Mouse (Mus musculus) WW6 (cell line): ENCODE data around the gene Grrp1.

ENCODE experiments used
- DNase-seq: peaks from one replicate; pipeline ENCODE4 v3.0.0-alpha.2; 2013; ENCODE audit warnings: low read depth, low spot score

The Grrp1 gene

DNA sequence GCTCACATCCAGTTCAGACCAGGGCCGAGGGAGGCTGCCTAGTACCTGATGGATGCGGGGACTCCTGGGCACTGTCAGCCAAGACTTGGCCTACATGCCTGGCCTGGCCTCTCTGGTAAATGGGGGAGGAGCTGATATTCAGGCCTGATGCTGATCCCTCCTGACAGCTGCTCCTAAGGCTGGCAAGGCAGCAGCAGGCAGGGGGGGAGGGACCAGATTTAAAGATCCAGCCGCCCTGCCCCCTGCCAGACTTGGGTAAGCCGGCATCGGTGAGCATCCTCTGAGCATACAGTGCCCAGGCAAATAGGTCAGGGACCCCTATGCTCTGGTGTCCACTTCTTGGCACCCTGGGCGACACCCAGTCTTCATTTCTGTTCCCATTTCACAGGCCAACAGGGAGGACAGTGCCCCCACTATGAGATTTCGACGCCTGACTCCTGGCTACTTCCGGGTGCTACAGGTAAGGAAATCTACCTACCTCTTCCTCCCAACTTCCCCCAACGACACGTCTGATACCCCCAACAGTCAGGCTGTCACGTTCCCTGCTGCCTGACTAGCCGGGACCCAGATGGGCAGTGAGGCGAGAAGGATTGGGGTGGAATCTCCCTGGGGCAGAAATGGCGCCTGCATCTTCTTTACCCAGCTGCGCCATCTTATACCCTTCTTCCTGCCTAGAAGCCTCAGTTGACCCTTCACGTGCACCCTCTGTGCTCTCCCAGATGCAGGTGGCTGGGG lies 10.2 kb downstream of the Grrp1 start, which contains the start of gene E130218I03Rik:
E130218I03Rik (plus strand) TSS at position 147 of the 735 bp plus-strand sequence.
- no peak for DNase-seq

GRCm38 (mm10) chr4:134238686-134239085 lies 15.2 kb downstream of the Grrp1 start:
- DNase-seq: no peak

DNA sequence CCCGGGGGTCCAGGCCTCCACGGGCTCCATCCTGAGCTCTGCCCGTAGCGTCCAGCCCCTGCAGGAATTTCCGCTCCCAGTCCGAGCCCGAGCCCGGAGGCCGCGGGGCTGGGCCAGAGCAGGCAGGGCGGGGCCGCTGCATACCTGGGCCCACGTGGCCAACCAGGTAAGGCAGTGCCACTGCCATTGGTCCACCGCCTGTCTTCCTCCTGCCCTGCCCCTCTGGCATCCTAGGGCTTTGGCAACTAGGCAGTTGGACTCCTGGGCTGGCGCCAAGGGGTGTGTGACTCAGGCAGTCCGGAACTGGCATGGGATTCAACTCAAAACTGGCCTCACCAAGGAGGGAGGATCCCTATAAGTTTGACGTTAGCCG lies 15.6 kb downstream of the Grrp1 start, which contains the start of gene Cnksr1:
Cnksr1 (minus strand) TSS at position 121 of the 373 bp plus-strand sequence.
- no peak for DNase-seq

GRCm38 (mm10) chr4:134237582-134238278 lies 16.2 kb downstream of the Grrp1 start:
- no peak for DNase-seq

DNA sequence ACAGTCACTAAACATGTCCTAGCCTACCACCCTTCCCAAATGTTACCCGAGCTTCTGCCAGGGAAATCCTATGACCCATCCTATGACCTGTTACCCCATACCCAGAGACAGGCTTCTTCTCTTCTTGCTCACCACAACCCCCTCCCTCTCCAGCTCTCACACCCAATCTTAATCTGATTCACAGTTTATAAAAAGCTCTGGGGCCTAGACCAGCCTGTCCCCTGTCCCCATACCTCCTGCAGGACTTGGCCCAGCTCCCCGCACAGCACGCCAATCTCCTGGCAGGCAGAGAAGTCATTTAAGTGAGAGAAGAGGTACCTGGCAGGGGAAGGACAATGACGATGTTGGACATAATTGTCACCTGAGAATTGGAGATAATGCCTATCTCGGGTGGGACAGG lies 19.0 kb downstream of the Grrp1 start:
- no peak for DNase-seq

GRCm38 (mm10) chr4:134230431-134230830 lies 23.5 kb downstream of the Grrp1 start:
- no peak for DNase-seq

DNA sequence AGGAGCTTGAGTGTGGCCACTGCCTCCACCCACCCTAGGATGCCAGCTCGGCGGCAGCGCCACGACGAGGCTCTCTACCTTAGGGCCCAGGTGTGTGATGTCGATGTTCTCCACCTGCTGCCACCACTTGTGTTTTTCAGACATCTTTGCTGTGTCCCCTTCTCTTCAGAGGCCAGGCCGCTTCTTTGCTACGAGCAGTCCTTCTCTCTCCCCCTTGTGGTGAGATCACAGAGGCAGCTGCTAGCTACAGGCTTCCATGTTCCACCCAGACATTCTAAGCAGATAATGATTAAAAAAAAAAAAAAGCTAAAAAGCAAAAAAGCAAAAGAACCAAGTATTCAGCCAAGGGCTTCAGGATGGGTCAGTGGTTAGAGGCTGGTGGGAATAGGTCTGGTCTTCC lies 26.7 kb downstream of the Grrp1 start, which contains the start of gene Catsper4:
Catsper4 (minus strand) TSS at position 190 of the 400 bp plus-strand sequence.
- DNase-seq: no peak

DNA sequence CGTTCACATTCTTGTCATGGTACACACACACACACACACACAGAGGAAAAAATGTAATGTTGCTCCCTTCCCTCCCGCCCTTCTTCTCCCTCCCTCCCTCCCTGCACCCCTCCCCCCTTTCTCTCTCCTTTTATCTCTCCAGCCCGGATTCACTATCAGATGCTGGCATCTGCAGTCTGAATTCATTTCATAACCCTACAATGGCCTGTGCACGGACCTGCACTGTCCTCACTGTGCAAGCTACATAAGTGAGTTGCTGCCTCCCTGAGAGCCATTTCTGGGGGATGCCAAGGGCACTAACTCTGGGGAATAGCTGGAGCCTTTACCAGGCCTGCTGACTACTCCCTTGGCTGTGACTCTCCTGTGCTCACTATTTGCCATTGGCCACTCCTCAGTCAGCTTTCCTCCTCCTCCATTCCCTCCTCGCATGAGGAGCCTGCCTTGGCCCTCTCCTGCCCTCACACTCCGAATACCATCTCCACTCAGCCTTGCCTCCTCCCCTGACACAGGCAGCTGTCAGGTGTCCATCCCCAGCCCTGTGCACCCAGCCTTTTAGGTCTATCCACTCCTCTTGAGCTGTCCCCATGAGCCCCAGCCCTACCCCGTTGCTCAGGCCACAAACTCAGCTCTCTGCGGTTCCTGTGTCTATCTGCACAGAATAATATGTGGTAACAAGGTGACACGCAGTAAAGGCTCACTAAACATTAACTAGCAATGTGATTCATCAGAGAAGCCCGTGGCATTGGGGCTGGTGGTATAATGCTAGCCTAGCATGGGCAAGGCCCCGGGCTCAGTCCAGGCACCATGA lies 30.9 kb downstream of the Grrp1 start:
- no peak for DNase-seq

DNA sequence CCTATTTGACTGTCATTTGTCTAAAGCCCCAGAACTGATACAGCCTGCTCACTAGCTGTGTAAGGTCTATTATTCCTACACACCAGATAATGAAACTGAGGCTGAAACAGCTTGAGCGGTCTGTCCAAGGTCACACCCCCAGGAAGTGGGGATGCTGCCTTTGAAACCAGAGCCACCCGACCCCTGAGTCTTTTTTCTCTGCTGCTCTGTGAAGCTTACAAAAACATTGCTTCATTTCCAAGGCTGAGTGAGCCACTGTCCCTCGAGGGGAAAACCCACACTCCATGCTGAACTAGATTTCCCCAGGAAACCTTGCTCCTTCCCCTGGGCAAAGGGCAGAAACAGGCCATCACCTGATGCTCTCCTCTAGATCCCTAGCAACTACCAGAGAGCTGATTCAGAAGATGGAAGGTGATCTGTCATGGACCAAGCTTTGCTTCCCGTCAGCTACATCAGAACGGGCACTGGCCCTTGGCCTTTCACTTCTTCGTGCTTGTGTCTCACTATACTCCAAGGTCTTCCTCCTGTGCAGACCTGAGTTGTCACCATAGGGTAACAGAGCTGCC lies 47.3 kb downstream of the Grrp1 start:
- DNase-seq: no peak

DNA sequence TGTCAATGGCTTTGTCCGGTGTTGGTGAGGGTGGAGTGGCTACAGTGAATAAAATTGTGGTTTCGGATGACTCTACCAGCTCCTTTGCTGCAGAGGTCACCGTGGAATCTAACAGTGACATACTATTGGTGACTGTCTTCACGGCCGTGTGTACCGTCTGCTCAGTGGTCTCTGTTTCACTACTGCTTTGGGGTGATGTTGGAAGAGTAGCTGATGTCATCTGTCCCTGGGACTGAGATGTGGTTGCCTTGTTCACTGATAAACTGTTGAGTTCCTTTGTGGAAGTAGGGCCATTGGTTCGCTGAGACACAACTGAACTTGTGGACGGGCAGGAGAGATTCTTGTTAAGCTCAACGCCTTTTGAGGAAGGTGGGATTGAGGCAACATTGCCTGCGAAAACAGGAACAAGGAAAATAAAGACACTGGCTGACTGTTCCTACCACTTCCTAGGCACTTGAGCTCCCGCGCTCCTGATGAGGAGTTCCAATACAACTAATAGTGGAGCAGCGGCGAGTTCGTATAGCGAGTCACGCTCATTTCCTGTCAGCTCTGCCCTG lies 50.5 kb downstream of the Grrp1 start:
- no peak for DNase-seq

DNA sequence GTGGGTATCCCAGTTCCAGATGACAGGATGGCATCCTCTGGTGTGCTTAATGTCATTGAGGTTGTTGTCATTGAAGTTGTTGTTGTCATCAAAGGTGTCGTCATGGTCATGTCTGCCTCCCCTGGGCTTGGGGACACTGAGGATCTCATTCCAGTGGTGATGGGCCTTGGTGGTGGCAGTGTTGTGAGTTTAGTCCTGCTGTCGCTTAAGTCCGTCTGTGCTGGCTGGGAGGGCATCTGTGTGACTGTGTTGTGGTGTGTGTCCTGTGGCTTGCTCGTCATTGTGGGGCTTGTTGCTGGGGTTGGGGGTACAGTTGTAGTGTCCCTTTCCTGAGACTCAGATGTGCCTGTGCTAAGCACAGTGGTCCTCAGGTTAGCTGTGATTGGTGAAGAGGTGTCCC lies 51.0 kb downstream of the Grrp1 start, which contains the start of gene Gm7534:
Gm7534 (minus strand) TSS at position 101 of the 400 bp plus-strand sequence.
- DNase-seq: no peak
